Mouse (Mus musculus): ENCODE data around the gene Paqr7. TPM values are rescaled to one million over a fixed set of nuclear protein-coding genes. Genes with fewer than 3 reads are reported as not detected.

The Paqr7 gene
- polyA plus RNA-seq, 1 experiment = 146 TPM

- no peak for DNase-seq
- no peaks in the 10 kb centered on the region for H3K4me1 ChIP-seq (ENCODE audit: control insufficient read depth, insufficient read depth, low read length)
- WGBS = 44% methylated on average over 9 of the region's 9 CpGs
- H3K4me3 ChIP-seq (replicated peaks; ENCODE audit: extremely low read depth, low read depth, low read length) = no peak overlapping the region
- TF ChIP-seq POLR2A (IDR thresholded peaks at IDR 0.05; ENCODE audit: borderline replicate concordance, extremely low read depth, low read depth, low read length) (no peak), CTCF (IDR thresholded peaks at IDR 0.05; ENCODE audit: insufficient read depth, low read length) (no peak)
Measured at GRCm38 (mm10) chr4:134558570-134559113, 62.1 kb downstream of the Paqr7 start.

DNA sequence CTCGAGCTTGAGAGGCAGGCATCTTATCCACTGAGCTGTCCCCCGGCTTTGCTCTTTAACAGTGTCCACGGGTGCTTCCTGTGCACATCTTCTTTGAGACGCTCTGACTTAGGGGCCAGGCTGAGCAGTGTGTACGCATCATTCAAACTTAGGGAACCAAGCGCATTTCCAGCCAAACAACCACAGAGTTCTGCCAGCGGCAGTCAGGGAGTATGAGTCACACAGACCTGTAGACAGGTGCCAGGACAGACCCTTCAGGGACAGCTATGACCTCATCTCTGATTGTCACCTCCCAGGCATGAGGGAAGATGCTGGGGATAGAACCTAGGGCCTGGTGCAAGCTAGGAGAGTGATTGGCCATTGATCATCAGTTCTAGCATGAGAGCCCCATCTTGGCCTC lies 62.7 kb downstream of the Paqr7 start:
- WGBS = 71% methylated on average over 7 of the region's 7 CpGs
- H3K4me1 ChIP-seq (ENCODE audit: control insufficient read depth, insufficient read depth, low read length) = no peaks in the 10 kb centered on the region
- no peak overlapping the region for H3K4me3 ChIP-seq (replicated peaks; ENCODE audit: extremely low read depth, low read depth, low read length)
- DNase-seq = no peak
- TF ChIP-seq CTCF (IDR thresholded peaks at IDR 0.05; ENCODE audit: insufficient read depth, low read length) (no peak), POLR2A (IDR thresholded peaks at IDR 0.05; ENCODE audit: borderline replicate concordance, extremely low read depth, low read depth, low read length) (no peak)

Other genes with a start within 250 kb of the Paqr7 start
- gene Gm30191, start 249.8 kb upstream of the Paqr7 start, polyA plus RNA-seq (2012; rRNA removed) = not detected in 2 replicates
- gene Grrp1, start 242.6 kb upstream of the Paqr7 start, polyA plus RNA-seq (2012; rRNA removed) = 37.9 and 61.1 TPM in 2 replicates
- gene Pdik1l, start 208.8 kb upstream of the Paqr7 start, polyA plus RNA-seq (2012; rRNA removed) = 2.3 and 4.3 TPM in 2 replicates
- 2.0 and 4.6 TPM in 2 replicates for gene Trim63, start 181.6 kb upstream of the Paqr7 start, polyA plus RNA-seq (2012; rRNA removed)
- gene Slc30a2, start 153.5 kb upstream of the Paqr7 start, polyA plus RNA-seq (2012; rRNA removed) = 0.41 and 0.51 TPM in 2 replicates
- gene Extl1, start 112.8 kb upstream of the Paqr7 start, polyA plus RNA-seq (2012; rRNA removed) = 1.9 and 3.7 TPM in 2 replicates
- gene Pafah2, start 100.4 kb upstream of the Paqr7 start, polyA plus RNA-seq (2012; rRNA removed) = 35.6 and 41.0 TPM in 2 replicates
- gene Stmn1, start 28.4 kb upstream of the Paqr7 start, polyA plus RNA-seq (2012; rRNA removed) = 18.8 and 38.6 TPM in 2 replicates
- not detected in 2 replicates for gene Aunip, start 14.3 kb downstream of the Paqr7 start, polyA plus RNA-seq (2012; rRNA removed)
- 115 and 169 TPM in 2 replicates for gene Mtfr1l, start 38.7 kb downstream of the Paqr7 start, polyA plus RNA-seq (2012; rRNA removed)
- gene Selenon, start 55.5 kb downstream of the Paqr7 start, polyA plus RNA-seq (2012; rRNA removed) = 36.2 and 42.2 TPM in 2 replicates
- gene Man1c1, start 207.6 kb downstream of the Paqr7 start, polyA plus RNA-seq (2012; rRNA removed) = 14.5 and 15.7 TPM in 2 replicates

All from lung, adult 2 months (tissue).